ENCODE assay signal across 8 mouse cellular contexts in the genomic region with DNA sequence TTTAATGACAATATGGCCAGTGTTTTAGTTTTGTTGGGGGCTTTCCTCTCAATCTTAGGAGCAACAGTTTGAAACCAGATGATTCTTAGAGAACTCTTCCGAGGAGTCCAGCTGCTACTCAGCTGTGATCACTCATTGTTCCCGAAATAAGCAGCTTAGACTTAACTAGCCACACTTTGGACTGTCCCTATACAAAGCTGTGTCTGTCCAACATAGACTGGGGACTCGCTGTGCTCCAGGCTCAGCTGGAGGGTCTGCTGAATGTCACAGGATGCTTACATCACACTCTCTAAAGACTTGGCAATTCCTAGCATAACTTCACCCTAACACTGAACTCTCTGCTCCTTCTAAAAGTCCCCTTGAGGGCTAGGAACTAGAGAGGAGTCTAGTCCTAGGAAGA. TPM values are rescaled to one million over a fixed set of nuclear protein-coding genes. Genes with fewer than 3 reads are reported as not detected.
DNase-seq lines count a peak whose midpoint lies in the region; ATAC-seq lines count a peak whose summit lies in the region.

No protein-coding gene starts in this region.

- H3K27ac ChIP-seq in forebrain, embryonic 13.5 days = 0 out of 2 replicates have a peak overlapping the region, but pooled peaks have one; percentile 6
- H3K27ac ChIP-seq in intestine, embryonic 15.5 days = no peak overlapping the region

- no peaks in the 10 kb centered on the region for H3K9me3 ChIP-seq in forebrain, embryonic 13.5 days (replicated peaks)
- H3K9me3 ChIP-seq in intestine, embryonic 15.5 days = no peaks in the 10 kb centered on the region

- WGBS in forebrain, embryonic 13.5 days = 1% methylated on average over 3 of the region's 3 CpGs
- WGBS in intestine, embryonic 15.5 days = 38% methylated on average over 3 of the region's 3 CpGs

- DNase-seq in kidney, postnatal 4 days = peak; percentile 9 to 33
- no peak for DNase-seq in kidney, adult 11 months
- peak; percentile 49 for DNase-seq in retina, embryonic 14.5 days (ENCODE audit: low spot score)
- no peak for DNase-seq in adrenal gland, adult (ENCODE audit: inconsistent age in 2 of 2, low spot score in 1 of 2)
- DNase-seq in thymus, postnatal 10 days (ENCODE audit: low spot score in 2 of 2) = no peak
- no peak for DNase-seq in cerebellum, postnatal 25 days

- no peaks in the 10 kb centered on the region for H3K36me3 ChIP-seq in forebrain, embryonic 13.5 days (ENCODE audit: poor library complexity, severe bottlenecking)
- H3K36me3 ChIP-seq in intestine, embryonic 15.5 days = no peaks in the 10 kb centered on the region

- no peak overlapping the region for H3K9ac ChIP-seq in forebrain, embryonic 13.5 days
- no peak overlapping the region for H3K9ac ChIP-seq in intestine, embryonic 15.5 days

- H3K4me2 ChIP-seq in forebrain, embryonic 13.5 days = no peak overlapping the region
- H3K4me2 ChIP-seq in intestine, embryonic 15.5 days (replicated peaks) = no peak overlapping the region

- ATAC-seq in forebrain, embryonic 13.5 days = peak; percentile 48
- ATAC-seq in intestine, embryonic 15.5 days = peak; percentile 61

- H3K27me3 ChIP-seq in forebrain, embryonic 13.5 days = no peaks in the 10 kb centered on the region
- no peaks in the 10 kb centered on the region for H3K27me3 ChIP-seq in intestine, embryonic 15.5 days (replicated peaks)

- H3K4me3 ChIP-seq in forebrain, embryonic 13.5 days = no peak overlapping the region
- H3K4me3 ChIP-seq in intestine, embryonic 15.5 days (replicated peaks) = no peak overlapping the region

- peaks cover 4% of the 10 kb centered on the region; the same call in 1 of the 2 replicates for H3K4me1 ChIP-seq in forebrain, embryonic 13.5 days
- no peaks in the 10 kb centered on the region for H3K4me1 ChIP-seq in intestine, embryonic 15.5 days (replicated peaks)

RNA-seq across cellular contexts. Expression of gene Gulp1, which starts 40.4 kb away (rescaled TPM):
- 9.4 and 10.8 TPM in 2 replicates for polyA plus RNA-seq in forebrain, embryonic 13.5 days (2015; fragmentation: Nextera tagmentation; extraction: Ambion mirVana)
- 12.7 and 16.3 TPM in 2 replicates for polyA plus RNA-seq in intestine, embryonic 15.5 days (2015; fragmentation: Nextera tagmentation; extraction: Ambion mirVana)

Comparison
In these comparisons a context has a peak if more than half of its experiments do, and no peak if none do; other contexts are left out.
1. DNase-seq: peak in kidney, postnatal 4 days (2 of 2) and retina, embryonic 14.5 days (single experiment); none in kidney, adult 11 months (single experiment), adrenal gland, adult (0 of 2), thymus, postnatal 10 days (0 of 2) and cerebellum, postnatal 25 days (0 of 2).